Mouse (Mus musculus) liver, postnatal 0 days (tissue): ENCODE data around the gene Kif23.

Experiments used
- CTCF ChIP-seq: sonication (generic); IDR thresholded peaks from 2 replicates; pipeline ENCODE4 v1.5.1; 2016; ENCODE audit warnings: antibody characterized with exemption, low read depth
- EP300 ChIP-seq: IDR thresholded peaks from 2 replicates; pipeline ENCODE4 v1.6.1; 2016; ENCODE audit warnings: antibody characterized with exemption, low read depth, mild to moderate bottlenecking

DNA sequence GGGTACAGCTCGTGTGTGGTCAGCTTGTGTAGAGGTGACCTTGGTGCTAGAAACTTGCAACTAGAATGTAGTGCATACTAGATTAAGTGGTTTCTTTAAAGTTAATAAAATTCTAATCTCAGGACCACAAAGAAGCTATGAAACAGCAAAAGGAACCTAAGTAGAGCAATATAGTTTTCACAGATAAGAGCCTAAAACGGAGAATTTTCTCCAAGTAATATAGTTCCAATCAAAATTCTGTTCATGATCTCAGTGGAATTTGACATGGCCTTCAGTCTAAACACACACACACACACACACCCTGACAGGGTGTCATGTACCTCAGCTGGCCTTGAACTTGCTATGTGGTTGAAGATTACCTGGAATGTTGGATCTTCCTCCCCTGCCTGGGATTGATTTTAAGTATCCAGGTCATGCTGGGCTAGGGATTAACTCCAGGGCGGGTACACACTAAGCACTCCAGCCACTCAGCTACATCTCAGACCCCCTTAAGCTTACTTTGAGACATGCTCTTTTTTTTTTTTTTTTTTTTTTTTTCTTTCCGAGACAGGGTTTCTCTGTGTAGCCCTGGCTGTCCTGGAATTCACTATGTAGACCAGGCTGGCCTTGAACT is 31.1 kb downstream of the Kif23 start:
- TF ChIP-seq CTCF (no peak), EP300 (no peak)
